Mouse (Mus musculus): ENCODE results near the gene Slc26a10.
"Not testable (repeated sequence)": the region's sequence is repeated elsewhere in the genome, so short reads cannot be mapped to it uniquely, and the experiment has no call there.

Slc26a10 gene

GRCm38 (mm10) chr10:127162771-127163261 is 17.6 kb downstream of the Slc26a10 start:
- DNase-seq (ENCODE audit: low spot score in 2 of 2), result not testable (repeated sequence)

DNA sequence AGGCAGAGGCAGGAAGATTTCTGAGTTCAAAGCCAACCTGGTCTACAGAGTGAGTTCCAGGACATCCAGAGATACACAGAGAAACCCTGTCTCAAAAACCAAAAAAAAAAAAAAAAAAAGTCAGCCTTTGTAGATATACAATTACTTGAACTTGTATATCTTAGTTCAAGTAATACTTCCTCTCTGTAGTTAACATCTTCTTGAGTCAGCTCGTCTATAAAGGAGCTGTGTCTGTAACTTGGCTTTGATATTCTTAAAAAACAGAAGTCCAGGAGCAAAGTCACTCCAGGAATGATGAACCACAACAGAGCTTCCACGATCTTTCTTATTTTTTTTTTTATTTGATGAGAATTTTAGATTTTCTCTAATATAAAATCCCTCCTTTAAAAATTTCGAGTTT is 19.7 kb downstream of the Slc26a10 start:
- no peak for DNase-seq (ENCODE audit: low spot score in 2 of 2)

DNA sequence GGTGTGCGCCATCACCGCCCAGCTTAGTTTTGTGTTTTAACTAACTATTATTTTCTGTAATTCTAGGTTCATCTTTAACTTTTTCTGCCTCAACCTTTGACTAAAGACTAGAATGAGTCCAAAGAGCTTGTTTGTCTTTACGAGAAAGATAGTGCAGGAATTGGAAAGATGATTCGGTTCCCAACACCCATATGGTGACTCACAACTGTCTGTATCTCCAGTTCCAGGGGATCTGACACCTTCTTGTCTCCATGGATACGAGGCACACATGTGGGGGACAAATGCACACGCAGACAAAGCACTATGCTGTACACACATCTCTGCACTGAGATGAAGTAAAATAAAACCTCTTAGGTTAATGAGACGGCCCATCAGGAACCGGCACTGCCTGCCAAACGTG is 20.4 kb downstream of the Slc26a10 start:
- DNase-seq (ENCODE audit: low spot score in 2 of 2), result no peak

DNA sequence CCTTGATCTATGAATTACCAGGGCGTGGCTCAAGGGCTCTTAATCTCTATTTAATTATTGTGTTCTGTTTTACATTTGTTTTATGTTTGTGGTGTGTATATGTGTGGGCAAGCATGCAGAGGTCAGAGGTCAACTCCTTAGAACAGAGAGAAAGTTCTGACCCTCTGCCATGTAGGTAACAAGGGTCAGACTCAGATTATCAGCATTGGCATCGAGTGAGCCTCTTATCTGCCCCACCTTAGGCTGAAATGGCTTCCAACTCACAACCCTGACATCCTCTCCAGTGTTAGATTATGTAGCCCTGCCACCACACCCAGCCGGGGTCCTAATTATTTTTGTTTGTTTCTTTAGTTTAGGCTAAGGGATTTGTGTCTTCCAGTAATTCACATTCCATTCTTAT is 22.0 kb downstream of the Slc26a10 start:
- DNase-seq (ENCODE audit: low spot score in 2 of 2), result no peak

DNA sequence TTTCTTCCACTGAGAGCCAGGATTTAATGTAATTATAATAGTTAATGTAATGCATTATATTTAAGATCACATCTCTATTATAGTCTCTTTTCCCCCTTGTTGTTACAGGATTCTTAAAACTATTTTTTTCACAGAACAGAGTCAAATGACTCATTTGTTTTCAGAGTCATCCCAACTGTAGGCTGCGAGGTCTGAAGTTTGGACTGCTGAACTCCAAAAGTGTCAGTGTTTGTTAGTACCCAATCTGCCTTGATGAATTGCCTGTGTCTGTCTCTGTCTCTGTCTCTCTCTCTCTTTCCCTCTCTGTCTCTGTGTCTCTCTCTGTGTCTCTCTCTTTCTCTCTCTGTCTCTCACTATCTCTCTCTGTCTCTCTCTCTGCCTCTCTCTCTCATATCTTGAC is 23.9 kb downstream of the Slc26a10 start:
- no peak for DNase-seq (ENCODE audit: low spot score in 2 of 2)

DNA sequence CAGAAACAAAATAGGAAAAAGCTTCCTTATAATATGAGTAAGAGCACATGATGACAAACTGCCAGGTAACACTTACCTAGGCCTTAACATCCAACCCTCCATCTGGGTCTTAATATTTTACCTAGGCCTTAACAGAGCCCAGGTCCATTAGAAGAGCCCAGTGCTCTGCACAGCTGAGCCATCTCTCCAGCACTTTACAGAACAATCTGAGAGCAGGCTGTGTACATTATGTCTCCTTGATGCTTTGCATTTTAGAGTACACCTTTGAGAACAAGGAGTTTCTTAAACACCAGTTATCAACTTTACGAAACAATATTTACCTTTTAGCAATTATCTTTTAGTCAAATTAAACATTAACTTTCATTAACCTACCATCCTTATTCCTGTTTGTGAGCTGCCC is 24.4 kb downstream of the Slc26a10 start:
- DNase-seq (ENCODE audit: low spot score in 2 of 2), result no peak

GRCm38 (mm10) chr10:127154652-127155051 is 25.8 kb downstream of the Slc26a10 start:
- DNase-seq (ENCODE audit: low spot score in 2 of 2), result no peak

DNA sequence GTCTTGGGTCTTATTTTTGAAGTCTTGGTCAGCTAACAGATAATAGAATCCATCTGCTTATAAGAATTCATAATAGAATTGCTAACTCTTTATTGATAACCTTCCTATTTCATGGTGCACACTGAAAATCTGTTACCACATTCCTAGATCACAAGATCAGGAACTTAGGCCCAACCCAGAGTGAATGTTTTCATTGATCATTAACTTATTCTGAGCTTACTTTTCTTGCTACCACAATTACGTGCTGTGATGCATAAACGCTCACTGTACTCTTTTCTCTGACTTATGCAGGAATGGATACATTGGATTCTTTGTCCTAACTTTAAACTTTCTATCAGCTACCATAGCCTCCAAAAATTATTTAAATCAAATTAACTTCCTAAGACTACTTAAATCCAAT is 26.2 kb downstream of the Slc26a10 start:
- no peak for DNase-seq (ENCODE audit: low spot score in 2 of 2)

DNA sequence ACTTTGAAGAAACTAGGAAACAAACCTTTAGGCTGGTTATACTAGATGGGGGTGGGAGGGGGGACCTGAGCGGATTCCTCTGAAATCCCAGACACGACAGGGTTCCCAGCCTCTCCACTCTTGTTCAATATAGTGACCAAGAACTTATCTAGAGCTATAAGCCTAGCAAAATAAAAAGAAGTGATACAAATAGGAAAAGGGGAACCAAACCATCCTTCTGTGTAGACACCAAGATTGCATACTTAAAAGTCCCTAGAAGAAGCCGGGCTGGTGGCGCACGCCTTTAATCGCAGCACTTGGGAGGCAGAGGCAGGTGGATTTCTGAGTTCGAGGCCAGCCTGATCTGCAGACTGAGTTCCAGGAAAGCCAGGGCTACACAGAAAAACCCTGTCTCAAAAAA is 27.1 kb downstream of the Slc26a10 start:
- no peak for DNase-seq (ENCODE audit: low spot score in 2 of 2)

- DNase-seq (ENCODE audit: low spot score in 2 of 2), result not testable (repeated sequence)
Measured at GRCm38 (mm10) chr10:127152556-127152955, 27.9 kb downstream of the Slc26a10 start.

DNA sequence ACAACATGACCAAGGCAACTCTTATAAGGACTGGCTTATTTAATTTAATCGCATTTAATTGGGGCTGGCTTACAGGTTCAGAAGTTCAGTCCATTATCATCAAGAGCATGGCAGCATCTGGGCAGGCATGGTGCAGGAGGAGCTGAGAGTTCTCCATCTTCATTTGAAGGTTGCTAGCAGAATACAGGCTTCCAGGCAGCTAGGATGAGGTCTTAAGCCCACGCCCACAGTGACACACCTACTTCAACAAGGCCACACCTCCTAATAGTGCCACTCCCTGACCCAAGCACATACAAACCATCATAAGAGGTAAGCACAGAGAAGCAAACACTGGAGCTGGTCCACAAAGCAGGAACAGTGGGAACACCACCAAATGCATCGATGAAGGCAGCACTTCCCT is 29.2 kb downstream of the Slc26a10 start:
- not testable (repeated sequence) for DNase-seq (ENCODE audit: low spot score in 2 of 2)

- no peak for DNase-seq (ENCODE audit: low spot score in 2 of 2)
Measured at GRCm38 (mm10) chr10:127150471-127150872, 30.0 kb downstream of the Slc26a10 start.

GRCm38 (mm10) chr10:127147135-127147534 is 33.3 kb downstream of the Slc26a10 start:
- no peak for DNase-seq (ENCODE audit: low spot score in 2 of 2)

DNA sequence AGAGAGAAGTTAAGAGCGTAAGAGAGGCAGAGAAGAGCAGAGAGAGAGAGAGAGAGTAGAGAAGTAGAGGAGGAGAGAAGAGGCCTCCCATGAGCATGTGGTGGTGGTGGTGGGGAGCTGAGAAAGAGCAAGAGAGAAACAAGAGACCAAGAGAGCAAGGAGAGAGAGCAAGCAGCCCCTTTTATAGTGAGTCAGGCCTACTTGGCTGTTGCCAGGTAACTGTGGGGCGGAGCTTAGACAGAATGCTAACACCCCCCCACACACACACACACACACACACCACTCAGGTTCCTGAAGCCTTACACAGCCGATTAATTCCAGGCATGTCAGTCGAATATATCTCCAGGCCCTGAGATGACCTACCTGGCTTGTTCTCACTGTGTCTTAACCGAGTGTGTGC is 35.1 kb downstream of the Slc26a10 start:
- no peak for DNase-seq (ENCODE audit: low spot score in 2 of 2)

GRCm38 (mm10) chr10:127144536-127144935 is 35.9 kb downstream of the Slc26a10 start:
- no peak for DNase-seq (ENCODE audit: low spot score in 2 of 2)

GRCm38 (mm10) chr10:127143228-127143627 is 37.2 kb downstream of the Slc26a10 start:
- no peak for DNase-seq (ENCODE audit: low spot score in 2 of 2)

DNA sequence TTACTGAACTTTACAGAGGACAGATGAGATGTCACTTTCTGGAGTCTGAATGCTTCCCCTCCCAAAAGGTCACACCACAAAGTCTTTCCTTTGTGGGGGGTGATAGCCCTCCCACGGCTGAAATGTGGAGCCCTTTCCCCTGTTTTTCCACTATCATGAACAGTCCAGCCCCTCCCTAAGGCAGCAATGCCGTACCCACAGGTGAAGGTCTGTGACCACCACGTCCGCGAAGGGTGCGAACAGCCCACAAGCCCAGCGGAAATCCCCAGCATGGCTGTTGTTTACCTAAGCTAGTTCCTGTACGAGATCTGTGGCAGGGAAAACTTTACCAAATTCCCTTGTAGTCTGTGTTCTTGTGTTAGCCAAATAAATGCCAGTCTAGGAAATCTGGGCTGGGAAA is 38.9 kb downstream of the Slc26a10 start:
- DNase-seq (ENCODE audit: low spot score in 2 of 2), result no peak

GRCm38 (mm10) chr10:127140971-127141370 is 39.5 kb downstream of the Slc26a10 start:
- no peak for DNase-seq (ENCODE audit: low spot score in 2 of 2)

DNA sequence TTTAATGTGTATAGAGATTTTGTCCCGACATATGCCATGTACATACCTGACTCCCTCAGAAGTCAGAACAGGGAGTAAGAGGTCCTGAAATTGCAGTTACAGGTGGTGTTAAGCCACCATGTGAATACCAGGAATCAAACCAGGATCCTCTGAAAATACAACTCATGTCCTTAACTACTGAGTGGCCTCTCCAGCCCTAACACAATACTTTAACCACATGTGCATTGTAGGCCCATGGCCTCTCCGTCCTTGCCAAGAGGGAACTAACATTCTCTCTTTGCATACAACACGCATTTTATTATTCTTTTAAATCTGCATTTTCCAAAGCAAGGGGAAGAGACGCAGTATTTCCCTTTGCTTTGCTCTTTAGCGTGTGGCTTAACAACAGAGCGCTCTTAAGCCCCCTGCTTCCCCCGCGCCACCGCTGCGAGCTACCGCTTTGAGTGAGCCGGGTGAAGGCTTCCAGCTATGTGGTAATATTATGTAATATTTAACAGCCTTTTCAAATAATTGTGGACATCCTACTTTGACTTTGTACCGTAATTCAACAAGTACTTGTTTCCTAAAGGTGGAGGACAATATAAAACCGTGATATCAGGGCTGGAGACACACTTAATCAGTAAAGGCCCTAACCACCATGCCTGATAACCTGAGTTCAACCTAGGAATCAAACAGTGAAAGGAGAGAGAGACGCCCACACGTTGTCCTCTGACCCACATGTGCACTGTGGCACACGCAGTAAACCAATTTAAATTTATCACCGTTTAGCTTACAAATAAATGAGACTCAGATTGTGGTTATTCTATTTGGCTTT is 41.9 kb downstream of the Slc26a10 start:
- no peak for DNase-seq (ENCODE audit: low spot score in 2 of 2)

DNA sequence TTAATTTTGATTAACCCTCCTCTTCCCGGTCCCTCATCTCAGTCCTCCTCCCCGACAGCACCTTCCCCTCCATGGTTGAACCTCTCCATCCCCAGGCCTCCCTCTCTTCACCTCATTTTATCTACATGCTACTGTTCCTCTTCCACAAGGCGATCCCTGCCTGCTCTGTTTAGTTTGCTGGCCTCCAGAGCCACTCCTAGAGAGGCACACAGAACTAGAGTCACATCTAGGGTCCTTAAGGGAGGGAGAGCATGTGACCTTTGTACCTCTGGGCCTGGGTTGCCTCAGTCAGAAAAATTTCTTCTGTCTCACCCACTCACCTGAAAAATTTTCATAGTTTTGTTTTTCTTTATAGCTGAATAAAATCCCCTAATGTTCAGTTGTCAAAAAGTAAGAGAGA is 42.5 kb downstream of the Slc26a10 start:
- DNase-seq (ENCODE audit: low spot score in 2 of 2), result no peak

- DNase-seq (ENCODE audit: low spot score in 2 of 2), result no peak
Measured at GRCm38 (mm10) chr10:127136510-127136909, 43.9 kb downstream of the Slc26a10 start.

- DNase-seq (ENCODE audit: low spot score in 2 of 2), result no peak
Measured at GRCm38 (mm10) chr10:127135118-127135836, 45.2 kb downstream of the Slc26a10 start.
